Mouse (Mus musculus) forebrain, embryonic 14.5 days (tissue): ENCODE measurements at regions not wholly inside any gene's neighbourhood (a gene's known extent, or its start where the extent isn't known, plus 50 kb on each side); places are given as distances from the start of the nearest gene placed in this dataset.
A peak's percentile ranks its signal among the peaks of the same experiment; 100 is the strongest.

Source experiments
- ATAC-seq: fragments of 200-750 bp; cut with Nextera tagmentation; 2 replicates; pipeline ENCODE4 v1.8.0; 2017; ENCODE audit warnings: mild to moderate bottlenecking, moderate library complexity
- DNase-seq: peaks from one replicate; pipeline ENCODE4 v3.0.0-alpha.2; 2015; ENCODE audit warnings: low spot score
- H3K27ac ChIP-seq: fragments of 300-500 bp; sonication (generic); 2 replicates; pipeline ENCODE4 v1.5.1; 2014; ENCODE audit warnings: low read depth, mild to moderate bottlenecking, control low read depth, low read length, moderate library complexity
- H3K27me3 ChIP-seq: fragments of 300-500 bp; sonication (generic); replicated peaks from 2 replicates; pipeline ENCODE4 v1.6.1; 2014; ENCODE audit warnings: low read length, control low read depth, mixed read lengths; ENCODE audit not compliant: control insufficient read depth, insufficient read depth
- H3K36me3 ChIP-seq: fragments of 300-500 bp; sonication (generic); 2 replicates; pipeline ENCODE4 v1.6.1; 2014; ENCODE audit warnings: low read length, control low read depth; ENCODE audit not compliant: control insufficient read depth, insufficient read depth
- H3K4me1 ChIP-seq: fragments of 300-500 bp; sonication (generic); 2 replicates; pipeline ENCODE4 v1.6.1; 2014; ENCODE audit warnings: antibody characterized with exemption, low read length, control low read depth; ENCODE audit not compliant: control insufficient read depth, insufficient read depth
- H3K4me2 ChIP-seq: fragments of 300-500 bp; sonication (generic); 2 replicates; pipeline ENCODE4 v1.6.1; 2014; ENCODE audit warnings: mild to moderate bottlenecking, control low read depth, low read length
- H3K4me3 ChIP-seq: fragments of 300-500 bp; sonication (generic); 2 replicates; pipeline ENCODE4 v1.5.1; 2014; ENCODE audit warnings: low read depth, low read length, control low read depth
- H3K9ac ChIP-seq: fragments of 300-500 bp; sonication (generic); 2 replicates; pipeline ENCODE4 v1.6.1; 2014; ENCODE audit warnings: mild to moderate bottlenecking, low read length, control low read depth, moderate library complexity
- H3K9me3 ChIP-seq: fragments of 300-500 bp; sonication (generic); replicated peaks from 2 replicates; pipeline ENCODE4 v1.6.1; 2016; ENCODE audit warnings: low read length, control low read depth, mixed read lengths; ENCODE audit not compliant: control insufficient read depth
- whole genome bisulfite sequencing: fragments of 180-500 bp; shearing (Covaris S2); extraction: QIAGEN DNeasy Blood & Tissue Kit; methylation state at CpG from one replicate; pipeline ENCODE4 v1.1.7; 2014; 5-methylcytosine and 5-hydroxymethylcytosine counted together

GRCm38 (mm10) chr16:70239432-70239941 lies 74.3 kb upstream of the Gbe1 start:
- 10% methylated on average over 7 of the region's 7 CpGs for WGBS
- Histone ChIP-seq H3K27me3 (no peaks in the 10 kb centered on the region), H3K9me3 (no peaks in the 10 kb centered on the region), H3K36me3 (no peaks in the 10 kb centered on the region), H3K4me1 (no peaks in the 10 kb centered on the region), H3K9ac (no peak overlapping the region), H3K27ac (no peak overlapping the region), H3K4me2 (no peak overlapping the region), H3K4me3 (no peak overlapping the region)
- peak; percentile 49; the same call in 1 of the 2 replicates for ATAC-seq
- peak; percentile 45 for DNase-seq

GRCm38 (mm10) chr16:70244205-70244756 lies 69.5 kb upstream of the Gbe1 start:
- H3K36me3 ChIP-seq = no peaks in the 10 kb centered on the region
- H3K4me2 ChIP-seq = no peak overlapping the region
- H3K9me3 ChIP-seq = no peaks in the 10 kb centered on the region
- H3K27ac ChIP-seq = no peak overlapping the region
- ATAC-seq = peak; percentile 68
- H3K9ac ChIP-seq = no peak overlapping the region
- WGBS = 48% methylated on average over 4 of the region's 4 CpGs
- no peaks in the 10 kb centered on the region for H3K4me1 ChIP-seq
- H3K4me3 ChIP-seq = no peak overlapping the region
- DNase-seq = peak; percentile 23
- no peaks in the 10 kb centered on the region for H3K27me3 ChIP-seq

GRCm38 (mm10) chr16:70244963-70245362 lies 68.8 kb upstream of the Gbe1 start:
- Histone ChIP-seq H3K27ac (no peak overlapping the region), H3K9me3 (no peaks in the 10 kb centered on the region), H3K4me2 (no peak overlapping the region), H3K4me1 (no peaks in the 10 kb centered on the region), H3K4me3 (no peak overlapping the region), H3K9ac (no peak overlapping the region), H3K27me3 (no peaks in the 10 kb centered on the region), H3K36me3 (no peaks in the 10 kb centered on the region)
- ATAC-seq (peak; percentile 75), DNase-seq (peak; percentile 66)
- WGBS = 31% methylated on average over 2 of the region's 2 CpGs

GRCm38 (mm10) chr16:70259364-70259763 lies 54.4 kb upstream of the Gbe1 start:
- ATAC-seq = no peak
- WGBS = 86% methylated on average over 1 of the region's 1 CpGs

GRCm38 (mm10) chr16:70260151-70260550 lies 53.6 kb upstream of the Gbe1 start:
- WGBS = 86% methylated on average over 1 of the region's 1 CpGs
- H3K4me3 ChIP-seq = no peak overlapping the region

More at GRCm38 (mm10) chr16:70259364-70259763, 54.4 kb upstream of the Gbe1 start:
- no peak overlapping the region for H3K4me2 ChIP-seq
- no peak overlapping the region for H3K27ac ChIP-seq
- no peak for DNase-seq
- no peak overlapping the region for H3K9ac ChIP-seq
- H3K4me3 ChIP-seq = no peak overlapping the region
- no peaks in the 10 kb centered on the region for H3K4me1 ChIP-seq
- H3K27me3 ChIP-seq = no peaks in the 10 kb centered on the region
- no peaks in the 10 kb centered on the region for H3K9me3 ChIP-seq
- H3K36me3 ChIP-seq = no peaks in the 10 kb centered on the region

More at GRCm38 (mm10) chr16:70260151-70260550, 53.6 kb upstream of the Gbe1 start:
- Histone ChIP-seq H3K36me3 (no peaks in the 10 kb centered on the region), H3K9ac (no peak overlapping the region), H3K4me2 (no peak overlapping the region), H3K27ac (no peak overlapping the region), H3K27me3 (no peaks in the 10 kb centered on the region), H3K9me3 (no peaks in the 10 kb centered on the region), H3K4me1 (no peaks in the 10 kb centered on the region)
- DNase-seq (no peak), ATAC-seq (no peak)
